ENCODE assay signal across 17 mouse cellular contexts in the genomic region with DNA sequence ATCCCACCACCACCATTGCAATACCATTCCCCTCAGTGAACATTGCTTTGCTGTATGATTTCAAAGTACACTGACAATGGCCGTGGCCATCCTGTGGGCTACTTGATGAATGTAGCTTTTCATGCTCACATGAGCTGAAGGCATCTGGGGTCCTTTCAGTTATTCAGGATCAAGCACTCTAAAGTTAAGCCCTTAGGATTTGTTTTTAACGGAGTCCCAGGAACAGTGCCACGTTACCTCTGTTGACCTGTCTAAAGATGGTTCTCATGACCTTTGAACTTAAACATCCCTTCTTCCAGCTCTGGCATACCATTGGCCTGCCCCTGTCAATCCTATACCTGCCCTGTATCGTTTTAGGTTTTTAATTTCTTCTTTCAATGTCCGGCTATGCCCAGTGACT.
"Had no signal": no experiment of that assay in that cellular context is flagged by ENCODE, and none has a peak within 500 bp of the region (broad histone marks: within the 10 kb centered on the region; RNA-seq: fewer than 3 reads in every experiment).

No protein-coding gene starts in this region.

- DNase-seq: lung, embryonic 14.5 days; lung, postnatal 10 days; lung, postnatal 4 days; midbrain, embryonic 14.5 days; retina, postnatal 1 day; right cerebral cortex, adult 18-20 months; right cerebral cortex, postnatal 25 days; right cerebral cortex, postnatal 4 days; spleen, adult 18-20 months; thymus, adult 18-20 months; thymus, postnatal 14 days; thymus, postnatal 36 days had no signal

- H3K27me3 ChIP-seq: neural tube, embryonic 13.5 days; neural tube, embryonic 15.5 days had no signal

- H3K9me3 ChIP-seq: midbrain, embryonic 10.5 days; midbrain, embryonic 12.5 days; neural tube, embryonic 13.5 days; neural tube, embryonic 15.5 days had no signal

- H3K27ac ChIP-seq: midbrain, embryonic 12.5 days; neural tube, embryonic 13.5 days; neural tube, embryonic 15.5 days had no signal

- H3K4me3 ChIP-seq: midbrain, embryonic 10.5 days; midbrain, embryonic 12.5 days; myocyte; neural tube, embryonic 13.5 days; neural tube, embryonic 15.5 days had no signal

- H3K36me3 ChIP-seq: midbrain, embryonic 10.5 days; midbrain, embryonic 12.5 days; neural tube, embryonic 13.5 days; neural tube, embryonic 15.5 days had no signal

- H3K4me1 ChIP-seq: midbrain, embryonic 12.5 days; neural tube, embryonic 13.5 days; neural tube, embryonic 15.5 days had no signal
